Mouse (Mus musculus) lung, postnatal 0 days (tissue): ENCODE results near the gene Impdh2.

Experiments
- CTCF ChIP-seq: IDR thresholded peaks from 2 replicates; pipeline ENCODE4 v1.5.1; 2016; ENCODE audit warnings: antibody characterized with exemption, mild to moderate bottlenecking
- EP300 ChIP-seq: IDR thresholded peaks from 2 replicates; pipeline ENCODE4 v1.6.1; 2016; ENCODE audit warnings: antibody characterized with exemption, mild to moderate bottlenecking, control low read depth

DNA sequence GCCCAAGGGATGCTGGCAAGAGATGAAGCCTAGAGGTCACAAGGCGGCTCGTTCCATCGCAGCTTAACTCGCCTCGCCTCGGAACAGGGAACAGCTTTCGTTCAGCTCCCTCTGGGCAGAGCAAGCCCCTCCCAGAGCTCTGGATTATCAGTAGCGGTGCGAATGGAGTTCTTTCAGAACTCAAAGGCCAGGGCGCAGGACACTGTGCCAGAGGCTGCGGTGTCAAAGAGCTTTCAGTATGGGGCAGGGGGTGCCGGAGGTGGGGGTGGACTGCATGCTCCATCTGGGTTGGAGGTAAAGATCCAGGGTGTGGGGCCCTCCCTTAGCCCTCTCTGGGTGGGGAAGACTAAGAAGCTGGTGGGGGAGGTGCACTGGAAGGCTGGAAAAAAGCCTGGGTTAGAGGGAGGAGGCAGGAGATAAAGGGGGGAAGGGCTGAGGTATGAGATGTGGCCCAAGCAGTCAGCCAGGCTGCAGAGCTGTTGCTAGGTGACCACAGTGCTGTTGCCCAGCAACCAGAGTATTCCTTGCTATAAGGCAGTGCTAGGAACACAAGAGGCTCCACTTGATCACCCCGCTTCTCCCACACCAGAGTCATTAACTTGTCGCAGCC is 27.6 kb downstream of the Impdh2 start:
- TF ChIP-seq CTCF: no peak
- no peak for TF ChIP-seq EP300
